Comparison of ENCODE assay signal across 17 mouse cellular contexts in the genomic region with DNA sequence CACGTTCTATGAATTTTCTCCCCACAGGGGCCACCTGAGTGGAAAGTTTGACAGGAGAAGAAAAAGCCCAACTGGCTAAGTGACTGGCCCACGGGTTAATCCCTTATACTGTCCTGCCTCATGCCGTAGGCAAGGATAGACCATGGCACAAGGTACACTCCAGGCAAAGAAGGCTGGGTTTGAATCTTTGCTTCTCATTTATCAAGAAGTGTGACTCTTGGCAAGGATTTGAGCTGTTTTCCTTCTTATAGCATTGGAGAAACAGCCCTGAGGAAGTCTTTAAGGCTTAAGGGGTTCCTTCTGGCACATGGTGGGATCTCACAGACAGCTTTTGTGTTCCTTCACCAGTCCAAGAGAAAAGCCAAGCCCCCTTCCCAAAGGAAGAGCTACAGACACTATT. TPM values are rescaled to one million over a fixed set of nuclear protein-coding genes. Genes with fewer than 3 reads are reported as not detected.
DNase-seq lines count a peak whose midpoint lies in the region; ATAC-seq and TF ChIP-seq lines count a peak whose summit lies in the region.
"Had no signal": no experiment of that assay in that cellular context is flagged by ENCODE, and none has a peak within 500 bp of the region (broad histone marks: within the 10 kb centered on the region; RNA-seq: fewer than 3 reads in every experiment).

No protein-coding gene starts in this region.

- H3K4me2 ChIP-seq in heart, embryonic 12.5 days = peak overlapping the region; percentile 97; the same call in 1 of the 2 replicates
- H3K4me2 ChIP-seq in liver, embryonic 14.5 days (ENCODE audit: low read depth) = peak overlapping the region; percentile 99; the same call in 1 of the 2 replicates

- no peak for TF ChIP-seq EP300 in liver, embryonic 14.5 days (IDR thresholded peaks at IDR 0.05; ENCODE audit: low read depth)

- TF ChIP-seq POLR2A in spleen, adult 2 months (IDR thresholded peaks at IDR 0.05; ENCODE audit: low read depth, low read length) = no peak

- DNase-seq in heart, postnatal 4 days = no peak
- no peak for DNase-seq in spleen, adult 2 months (ENCODE audit: low read depth in 1 of 2, low spot score in 2 of 2)
- DNase-seq in spleen, adult 12 weeks (ENCODE audit: low spot score) = no peak
- DNase-seq in liver, embryonic 14.5 days (ENCODE audit: low read depth in 3 of 3, low spot score in 3 of 3) = no peak
- DNase-seq in T-cell, adult 2 months (ENCODE audit: low spot score) = no peak
- no peak for DNase-seq in cerebellum, adult 9-11 months
- no peak for DNase-seq in spleen, postnatal 4 days (ENCODE audit: low spot score in 2 of 2)
- DNase-seq: adrenal gland, postnatal 14 days; cerebellum, adult 18-20 months; right cerebral cortex, adult 18-20 months had no signal

- no peak overlapping the region for H3K9ac ChIP-seq in heart, embryonic 12.5 days
- H3K9ac ChIP-seq in liver, embryonic 14.5 days (replicated peaks) = no peak overlapping the region
- H3K9ac ChIP-seq: lung, embryonic 15.5 days; midbrain, embryonic 13.5 days had no signal

- TF ChIP-seq CTCF in spleen, adult 2 months (IDR thresholded peaks at IDR 0.05; ENCODE audit: extremely low read depth, insufficient read depth, insufficient read length, insufficient replicate concordance) = no peak
- no peak for TF ChIP-seq CTCF in liver, embryonic 14.5 days (IDR thresholded peaks at IDR 0.05; ENCODE audit: low read depth)

- H3K4me1 ChIP-seq in heart, embryonic 12.5 days (replicated peaks) = peaks cover 53% of the 10 kb centered on the region
- H3K4me1 ChIP-seq in spleen, adult 2 months (ENCODE audit: control insufficient read depth, insufficient read depth, insufficient read length) = peaks cover 35% of the 10 kb centered on the region; the same call in 1 of the 2 replicates
- peaks cover 8 to 30% of the 10 kb centered on the region in 2 experiments for H3K4me1 ChIP-seq in liver, embryonic 14.5 days (replicated peaks; ENCODE audit: control insufficient read depth in 2 of 2, insufficient read depth in 2 of 2, low read length in 1 of 2)

- no peaks in the 10 kb centered on the region for H3K9me3 ChIP-seq in heart, embryonic 12.5 days (replicated peaks)
- no peaks in the 10 kb centered on the region for H3K9me3 ChIP-seq in liver, embryonic 14.5 days (ENCODE audit: control insufficient read depth, low read length)
- H3K9me3 ChIP-seq: forebrain, embryonic 10.5 days; lung, embryonic 15.5 days; midbrain, embryonic 13.5 days; neural tube, embryonic 13.5 days had no signal

- H3K27ac ChIP-seq in heart, embryonic 12.5 days (ENCODE audit: poor library complexity, severe bottlenecking) = no peak overlapping the region
- H3K27ac ChIP-seq in spleen, adult 2 months (ENCODE audit: insufficient read depth, low read length) = peak overlapping the region; percentile 99
- no peak overlapping the region for H3K27ac ChIP-seq in liver, embryonic 14.5 days
- H3K27ac ChIP-seq: forebrain, embryonic 10.5 days; lung, embryonic 15.5 days; midbrain, embryonic 13.5 days; neural tube, embryonic 13.5 days had no signal

- 84% methylated on average over 3 of the region's 3 CpGs for WGBS in heart, embryonic 12.5 days
- 57% methylated on average over 3 of the region's 3 CpGs for WGBS in spleen, adult 2 months
- 60% methylated on average over 3 of the region's 3 CpGs for WGBS in liver, embryonic 14.5 days (ENCODE audit: insufficient replicate concordance)

- 0 out of 2 replicates have a peak, but pooled peaks cover 3% of the 10 kb centered on the region for H3K36me3 ChIP-seq in heart, embryonic 12.5 days
- peaks cover 25% of the 10 kb centered on the region for H3K36me3 ChIP-seq in spleen, adult 2 months (ENCODE audit: control insufficient read depth, insufficient read depth, low read length)
- H3K36me3 ChIP-seq in liver, embryonic 14.5 days (replicated peaks; ENCODE audit: control insufficient read depth, insufficient read depth, low read depth) = no peaks in the 10 kb centered on the region
- H3K36me3 ChIP-seq: forebrain, embryonic 10.5 days; lung, embryonic 15.5 days; midbrain, embryonic 13.5 days; neural tube, embryonic 13.5 days had no signal

- H3K4me3 ChIP-seq in heart, embryonic 12.5 days = no peak overlapping the region
- H3K4me3 ChIP-seq in spleen, adult 2 months (ENCODE audit: extremely low read depth, insufficient read depth, insufficient read length) = peak overlapping the region; percentile 85
- no peak overlapping the region for H3K4me3 ChIP-seq in liver, embryonic 14.5 days (ENCODE audit: insufficient read depth in 1 of 2, low read depth in 2 of 2, low read length in 2 of 2)

- H3K27me3 ChIP-seq in heart, embryonic 12.5 days (replicated peaks) = no peaks in the 10 kb centered on the region
- H3K27me3 ChIP-seq in spleen, adult 2 months (ENCODE audit: control insufficient read depth, insufficient read depth, low read length) = no peaks in the 10 kb centered on the region
- no peaks in the 10 kb centered on the region for H3K27me3 ChIP-seq in liver, embryonic 14.5 days (ENCODE audit: control insufficient read depth, insufficient read depth, low read length)
- H3K27me3 ChIP-seq: lung, embryonic 15.5 days; Patski had no signal

- ATAC-seq in heart, embryonic 12.5 days (ENCODE audit: insufficient number of reproducible peaks, low FRiP score) = no peak
- ATAC-seq in liver, embryonic 14.5 days (ENCODE audit: insufficient read depth) = no peak
- ATAC-seq: inflammation-experienced regulatory T-cells, adult 6 months; midbrain, embryonic 13.5 days; Patski had no signal

RNA-seq across cellular contexts. Expression of gene Zc3h12a, which starts 1.5 kb away (rescaled TPM):
- polyA plus RNA-seq in heart, embryonic 12.5 days (2016; fragmentation: Nextera tagmentation; extraction: Ambion mirVana) = 0.80 and 1.3 TPM in 2 replicates
- 1 to 10 TPM; 2.4 to 3.2 TPM for total RNA-seq in heart, postnatal 4 days (2021)
- polyA plus RNA-seq in spleen, adult 2 months (2012; rRNA removed) = 27.6 and 36.4 TPM in 2 replicates
- 0.79 and 0.83 TPM in 2 replicates for polyA plus RNA-seq in liver, embryonic 14.5 days (2012; rRNA removed)
- 0.37 and 0.39 TPM in 2 replicates for polyA plus RNA-seq in liver, embryonic 14.5 days (2014; fragmentation: Nextera tagmentation; extraction: Ambion mirVana)

RNA-seq across cellular contexts. Expression of gene Meaf6, which starts 41.3 kb away (rescaled TPM):
- 48.7 and 53.3 TPM in 2 replicates for polyA plus RNA-seq in heart, embryonic 12.5 days (2016; fragmentation: Nextera tagmentation; extraction: Ambion mirVana)
- total RNA-seq in heart, postnatal 4 days (2021) = 10 to 100 TPM; 38.3 to 40.8 TPM
- polyA plus RNA-seq in spleen, adult 2 months (2012; rRNA removed) = 11.3 and 12.7 TPM in 2 replicates
- 9.0 and 13.5 TPM in 2 replicates for polyA plus RNA-seq in liver, embryonic 14.5 days (2012; rRNA removed)
- polyA plus RNA-seq in liver, embryonic 14.5 days (2014; fragmentation: Nextera tagmentation; extraction: Ambion mirVana) = 23.0 and 25.7 TPM in 2 replicates

RNA-seq across cellular contexts. Expression of gene Snip1, which starts 59.7 kb away (rescaled TPM):
- polyA plus RNA-seq in heart, embryonic 12.5 days (2016; fragmentation: Nextera tagmentation; extraction: Ambion mirVana) = 20.6 and 22.6 TPM in 2 replicates
- 10 to 100 TPM; 11.6 to 13.7 TPM for total RNA-seq in heart, postnatal 4 days (2021)
- 7.2 and 9.1 TPM in 2 replicates for polyA plus RNA-seq in spleen, adult 2 months (2012; rRNA removed)
- 7.5 and 8.5 TPM in 2 replicates for polyA plus RNA-seq in liver, embryonic 14.5 days (2012; rRNA removed)
- polyA plus RNA-seq in liver, embryonic 14.5 days (2014; fragmentation: Nextera tagmentation; extraction: Ambion mirVana) = 13.5 and 15.9 TPM in 2 replicates

Comparison
In these comparisons a context has a peak if more than half of its experiments do, and no peak if none do; other contexts are left out.
1. RNA of gene Zc3h12a, which starts 1.5 kb away (polyA plus RNA-seq): 27.6 to 36.4 TPM in spleen, adult 2 months; 0.80 to 1.3 TPM in heart, embryonic 12.5 days and 0.37 to 0.83 TPM in liver, embryonic 14.5 days; every median in the first group is over 10 times any median in the second.